In the genomic region with DNA sequence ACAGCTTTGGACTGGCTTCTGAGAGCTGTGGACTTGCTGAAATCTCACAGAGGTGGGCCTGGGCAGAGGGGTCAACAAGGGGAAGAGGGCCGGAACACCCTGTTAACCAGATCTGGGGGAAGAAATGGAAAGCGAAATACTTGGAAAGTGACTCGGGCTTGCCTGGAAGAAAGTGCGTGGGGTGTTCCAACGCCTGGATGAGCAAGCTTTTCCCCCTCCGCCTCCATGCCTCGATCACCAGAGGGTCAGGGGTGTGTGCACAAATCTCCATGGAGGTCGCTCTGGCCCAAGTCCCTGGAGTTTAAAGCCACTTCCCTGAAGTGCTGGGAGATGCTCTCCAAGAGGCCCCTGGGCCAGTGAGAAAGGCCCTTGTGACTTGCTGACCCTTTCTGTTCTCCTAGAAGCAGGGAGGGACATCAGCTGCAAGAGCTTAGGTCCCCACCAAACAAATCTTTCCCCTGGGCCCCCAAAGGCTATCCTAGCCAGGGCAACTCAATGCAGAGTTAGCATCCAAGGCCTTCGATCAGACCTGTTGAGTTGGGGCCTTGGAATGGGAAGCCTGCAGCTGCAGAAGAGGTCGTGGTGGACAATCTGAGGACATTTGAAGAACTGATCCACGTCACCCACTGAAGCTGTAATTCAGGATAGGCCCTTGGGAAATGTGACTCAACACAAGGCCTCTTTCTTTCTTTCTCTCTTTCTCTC, we compare ENCODE assay signal across 19 mouse cellular contexts.
DNase-seq lines count a peak whose midpoint lies in the region; ATAC-seq and TF ChIP-seq lines count a peak whose summit lies in the region.
"Had no signal": no experiment of that assay in that cellular context is flagged by ENCODE, and none has a peak within 500 bp of the region (broad histone marks: within the 10 kb centered on the region; RNA-seq: fewer than 3 reads in every experiment).

No protein-coding gene starts in this region.

- intact Hi-C loops in gastrocnemius, adult 2 months (cut with DNase I), result no loop called here
- intact Hi-C loops in gastrocnemius, postnatal 36 days (cut with DNase I), result no loop called here

- no peak overlapping the region for H3K9ac ChIP-seq in kidney, postnatal 0 days (ENCODE audit: low read depth, low read length)
- no peak overlapping the region for H3K9ac ChIP-seq in intestine, postnatal 0 days (ENCODE audit: low read depth, low read length)
- H3K9ac ChIP-seq: embryonic facial prominence, embryonic 13.5 days; forebrain, embryonic 12.5 days; heart, embryonic 15.5 days; hindbrain, embryonic 13.5 days had no signal

- no peaks in the 10 kb centered on the region for H3K9me3 ChIP-seq in kidney, postnatal 0 days (replicated peaks; ENCODE audit: low read length)
- H3K9me3 ChIP-seq in intestine, postnatal 0 days (ENCODE audit: control insufficient read depth), result no peaks in the 10 kb centered on the region
- H3K9me3 ChIP-seq: embryonic facial prominence, embryonic 13.5 days; forebrain, embryonic 12.5 days; heart, embryonic 10.5 days; heart, embryonic 15.5 days; hindbrain, embryonic 13.5 days had no signal

- TF ChIP-seq POLR2A in kidney, adult 2 months (IDR thresholded peaks at IDR 0.05; ENCODE audit: low read depth, low read length), result no peak

- H3K27me3 ChIP-seq in kidney, postnatal 0 days (ENCODE audit: insufficient read depth, low read length), result no peaks in the 10 kb centered on the region
- no peaks in the 10 kb centered on the region for H3K27me3 ChIP-seq in kidney, adult 2 months (replicated peaks; ENCODE audit: control insufficient read depth, insufficient read depth, low read length)
- no peaks in the 10 kb centered on the region for H3K27me3 ChIP-seq in intestine, postnatal 0 days (replicated peaks; ENCODE audit: control insufficient read depth, insufficient read depth, low read length)
- H3K27me3 ChIP-seq: forebrain, embryonic 12.5 days; heart, embryonic 15.5 days; hindbrain, embryonic 13.5 days had no signal

- DNase-seq in gastrocnemius, adult 2 months, result peak; percentile 53
- no peak for DNase-seq in gastrocnemius, postnatal 36 days
- DNase-seq in kidney, postnatal 0 days (ENCODE audit: low spot score), result peak; percentile 58
- DNase-seq in kidney, adult 2 months, result no peak
- peak; percentile 68 for DNase-seq in gastrocnemius, postnatal 25 days
- DNase-seq: adrenal gland, postnatal 10 days; cerebellum, adult 11-12 months; cerebellum, adult 9-10 months; cerebellum, postnatal 25 days; heart, postnatal 14 days had no signal

- no peaks in the 10 kb centered on the region for H3K36me3 ChIP-seq in kidney, postnatal 0 days (ENCODE audit: insufficient read depth, low read length)
- H3K36me3 ChIP-seq in kidney, adult 2 months (ENCODE audit: control insufficient read depth, insufficient read depth, low read length), result no peaks in the 10 kb centered on the region
- no peaks in the 10 kb centered on the region for H3K36me3 ChIP-seq in intestine, postnatal 0 days (ENCODE audit: control insufficient read depth, insufficient read depth)
- H3K36me3 ChIP-seq: embryonic facial prominence, embryonic 13.5 days; forebrain, embryonic 12.5 days; heart, embryonic 10.5 days; heart, embryonic 15.5 days; hindbrain, embryonic 13.5 days had no signal

- WGBS in kidney, postnatal 0 days, result 59% methylated on average over 11 of the region's 11 CpGs
- WGBS in kidney, adult 2 months, result 72% methylated on average over 11 of the region's 11 CpGs
- 90% methylated on average over 11 of the region's 11 CpGs for WGBS in intestine, postnatal 0 days

- H3K4me3 ChIP-seq in gastrocnemius, adult 2 months, result no peak overlapping the region
- H3K4me3 ChIP-seq in kidney, postnatal 0 days (replicated peaks; ENCODE audit: low read depth, low read length), result no peak overlapping the region
- no peak overlapping the region for H3K4me3 ChIP-seq in kidney, adult 2 months (ENCODE audit: insufficient read depth, low read depth, low read length)
- H3K4me3 ChIP-seq in intestine, postnatal 0 days (ENCODE audit: low read depth, low read length), result no peak overlapping the region
- H3K4me3 ChIP-seq: embryonic facial prominence, embryonic 13.5 days; forebrain, embryonic 12.5 days; heart, embryonic 10.5 days; heart, embryonic 15.5 days; hindbrain, embryonic 13.5 days had no signal

- no peaks in the 10 kb centered on the region for H3K4me1 ChIP-seq in kidney, postnatal 0 days (replicated peaks; ENCODE audit: insufficient read depth, low read length)
- H3K4me1 ChIP-seq in kidney, adult 2 months (ENCODE audit: control insufficient read depth, insufficient read depth, low read length), result no peaks in the 10 kb centered on the region
- no peaks in the 10 kb centered on the region for H3K4me1 ChIP-seq in intestine, postnatal 0 days (replicated peaks; ENCODE audit: control insufficient read depth, insufficient read depth, low read length)

- ATAC-seq in kidney, postnatal 0 days (replicated peaks; ENCODE audit: low FRiP score, low read depth), result no peak
- no peak for ATAC-seq in megakaryocyte progenitor cell, adult 5-6 weeks (replicated peaks; ENCODE audit: poor library complexity)
- no peak for ATAC-seq in intestine, postnatal 0 days
- ATAC-seq: forebrain, embryonic 16.5 days; hindbrain, postnatal 0 days had no signal

- peak overlapping the region; percentile 74 for H3K27ac ChIP-seq in gastrocnemius, adult 2 months
- H3K27ac ChIP-seq in kidney, postnatal 0 days, result no peak overlapping the region
- no peak overlapping the region for H3K27ac ChIP-seq in kidney, adult 2 months (ENCODE audit: insufficient read depth, low read depth, low read length)
- no peak overlapping the region for H3K27ac ChIP-seq in intestine, postnatal 0 days (ENCODE audit: low read depth, low read length)
- H3K27ac ChIP-seq: embryonic facial prominence, embryonic 13.5 days; forebrain, embryonic 12.5 days; heart, embryonic 10.5 days; heart, embryonic 15.5 days; hindbrain, embryonic 13.5 days; hindbrain, postnatal 0 days had no signal

- TF ChIP-seq CTCF in gastrocnemius, adult 2 months (IDR thresholded peaks at IDR 0.05), result no peak
- TF ChIP-seq CTCF in kidney, postnatal 0 days (IDR thresholded peaks at IDR 0.05; ENCODE audit: low read depth), result no peak
- no peak for TF ChIP-seq CTCF in kidney, adult 2 months (conservative IDR thresholded peaks at IDR 0.05; ENCODE audit: insufficient read depth, insufficient read length, low read depth, low read length)
- TF ChIP-seq CTCF in intestine, postnatal 0 days (IDR thresholded peaks at IDR 0.05; ENCODE audit: low read depth), result no peak

- H3K4me2 ChIP-seq in kidney, postnatal 0 days (ENCODE audit: low read length), result no peak overlapping the region
- no peak overlapping the region for H3K4me2 ChIP-seq in intestine, postnatal 0 days (replicated peaks; ENCODE audit: low read depth)
- H3K4me2 ChIP-seq: embryonic facial prominence, embryonic 13.5 days; forebrain, embryonic 12.5 days; heart, embryonic 15.5 days; hindbrain, embryonic 13.5 days had no signal

Comparison
In these comparisons a context has a peak if more than half of its experiments do, and no peak if none do; other contexts are left out.
1. DNase-seq: peak in gastrocnemius, adult 2 months (single experiment), kidney, postnatal 0 days (single experiment) and gastrocnemius, postnatal 25 days (single experiment); none in gastrocnemius, postnatal 36 days (0 of 2) and kidney, adult 2 months (single experiment).